Mouse (Mus musculus): ENCODE measurements at regions not wholly inside any gene's neighbourhood (a gene's known extent, or its start where the extent isn't known, plus 50 kb on each side); places are given as distances from the start of the nearest gene placed in this dataset.

DNA sequence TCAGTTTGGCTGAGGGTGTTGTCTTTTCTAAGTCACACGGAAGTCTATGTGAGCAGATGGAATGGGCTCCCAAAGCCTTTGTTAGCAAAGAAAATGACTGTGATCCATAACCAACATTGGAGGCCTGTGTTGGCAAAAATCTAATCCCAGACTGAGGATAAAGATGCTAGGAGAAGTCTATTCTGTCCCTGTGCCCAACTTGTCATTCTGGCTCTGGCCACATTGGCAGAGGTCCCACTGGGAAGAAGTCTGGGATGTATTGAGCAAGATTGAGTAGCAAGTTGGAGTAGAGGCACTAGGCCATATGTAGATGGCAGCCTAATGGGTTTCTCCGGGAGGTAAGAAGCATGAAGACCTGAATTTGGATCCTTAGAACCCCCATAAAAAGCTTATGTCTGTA, 54.1 kb downstream of the Nog start:
- 97% methylated on average over 2 of the region's 2 CpGs for WGBS

GRCm38 (mm10) chr11:89243370-89243769, 58.8 kb downstream of the Nog start:
- Histone ChIP-seq H3K36me3 (no peaks in the 10 kb centered on the region), H3K4me3 (no peak overlapping the region), H3K9me3 (no peaks in the 10 kb centered on the region), H3K9ac (replicated peaks) (no peak overlapping the region), H3K4me1 (no peaks in the 10 kb centered on the region), H3K27ac (replicated peaks) (no peak overlapping the region), H3K27me3 (peaks cover 3% of the 10 kb centered on the region; the same call in 1 of the 2 replicates), H3K4me2 (replicated peaks) (no peak overlapping the region)
- ATAC-seq (ENCODE audit: low FRiP score, low read depth): 0 out of 2 replicates have a peak, but pooled peaks have one; percentile 49
- WGBS: 25% methylated on average over 3 of the region's 3 CpGs

More for the DNA sequence above, 54.1 kb downstream of the Nog start:
- H3K4me1 ChIP-seq: no peaks in the 10 kb centered on the region
- no peak overlapping the region for H3K4me2 ChIP-seq (replicated peaks)
- no peak for ATAC-seq (ENCODE audit: low FRiP score, low read depth)
- no peak overlapping the region for H3K4me3 ChIP-seq
- no peak overlapping the region for H3K9ac ChIP-seq (replicated peaks)
- H3K9me3 ChIP-seq: no peaks in the 10 kb centered on the region
- no peak overlapping the region for H3K27ac ChIP-seq (replicated peaks)
- H3K36me3 ChIP-seq: no peaks in the 10 kb centered on the region
- no peaks in the 10 kb centered on the region for H3K27me3 ChIP-seq

- no peak overlapping the region for H3K4me3 ChIP-seq
- no peak overlapping the region for H3K9ac ChIP-seq (replicated peaks)
- no peak overlapping the region for H3K27ac ChIP-seq (replicated peaks)
- H3K36me3 ChIP-seq: no peaks in the 10 kb centered on the region
- no peak overlapping the region for H3K4me2 ChIP-seq (replicated peaks)
- H3K4me1 ChIP-seq: no peaks in the 10 kb centered on the region
- no peak for ATAC-seq (ENCODE audit: low FRiP score, low read depth)
- H3K27me3 ChIP-seq: peaks cover 3% of the 10 kb centered on the region; the same call in 1 of the 2 replicates
- 67% methylated on average over 2 of the region's 2 CpGs for WGBS
- H3K9me3 ChIP-seq: no peaks in the 10 kb centered on the region
Observed at GRCm38 (mm10) chr11:89242130-89242529, 60.0 kb downstream of the Nog start.

GRCm38 (mm10) chr11:89239891-89240290, 62.2 kb downstream of the Nog start:
- 42% methylated on average over 9 of the region's 9 CpGs for WGBS
- no peak overlapping the region for H3K4me3 ChIP-seq
- H3K9me3 ChIP-seq: no peaks in the 10 kb centered on the region
- H3K36me3 ChIP-seq: no peaks in the 10 kb centered on the region
- H3K4me1 ChIP-seq: no peaks in the 10 kb centered on the region
- no peak for ATAC-seq (ENCODE audit: low FRiP score, low read depth)
- H3K4me2 ChIP-seq (replicated peaks): no peak overlapping the region
- H3K9ac ChIP-seq (replicated peaks): no peak overlapping the region
- H3K27me3 ChIP-seq: peaks cover 3% of the 10 kb centered on the region; the same call in 1 of the 2 replicates
- H3K27ac ChIP-seq (replicated peaks): no peak overlapping the region

DNA sequence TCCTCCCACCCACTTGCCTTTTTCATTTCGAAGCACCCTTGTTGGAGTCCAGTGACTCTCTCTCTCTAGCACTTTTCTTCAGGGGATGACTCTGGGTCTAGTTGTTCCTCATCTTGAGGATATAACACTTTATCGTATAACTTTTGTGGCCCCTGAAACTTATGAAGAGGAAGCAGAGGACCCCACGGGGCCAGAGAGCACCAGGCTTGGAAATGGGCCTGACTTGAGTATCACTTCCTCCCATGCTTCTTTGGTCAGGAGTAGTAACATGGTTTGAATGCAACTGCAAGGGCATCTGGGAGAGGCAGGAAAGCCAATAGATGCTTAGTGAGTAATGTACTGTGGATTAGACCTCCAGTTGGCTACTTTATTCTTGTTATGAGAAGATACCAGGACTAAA, 65.2 kb downstream of the Nog start:
- Histone ChIP-seq H3K4me3 (no peak overlapping the region), H3K9me3 (no peaks in the 10 kb centered on the region), H3K27ac (replicated peaks) (no peak overlapping the region), H3K36me3 (no peaks in the 10 kb centered on the region), H3K9ac (replicated peaks) (no peak overlapping the region), H3K4me2 (replicated peaks) (no peak overlapping the region), H3K27me3 (no peaks in the 10 kb centered on the region), H3K4me1 (no peaks in the 10 kb centered on the region)
- ATAC-seq (ENCODE audit: low FRiP score, low read depth): no peak
- 94% methylated on average over 3 of the region's 3 CpGs for WGBS

GRCm38 (mm10) chr11:89232884-89233480, 69.2 kb downstream of the Nog start:
- H3K27me3 ChIP-seq: no peaks in the 10 kb centered on the region
- H3K9me3 ChIP-seq: no peaks in the 10 kb centered on the region
- no peak overlapping the region for H3K27ac ChIP-seq (replicated peaks)
- H3K4me2 ChIP-seq (replicated peaks): no peak overlapping the region
- no peak for ATAC-seq (ENCODE audit: low FRiP score, low read depth)
- no peak overlapping the region for H3K4me3 ChIP-seq
- H3K9ac ChIP-seq (replicated peaks): no peak overlapping the region
- 70% methylated on average over 9 of the region's 9 CpGs for WGBS
- no peaks in the 10 kb centered on the region for H3K36me3 ChIP-seq
- H3K4me1 ChIP-seq: no peaks in the 10 kb centered on the region

DNA sequence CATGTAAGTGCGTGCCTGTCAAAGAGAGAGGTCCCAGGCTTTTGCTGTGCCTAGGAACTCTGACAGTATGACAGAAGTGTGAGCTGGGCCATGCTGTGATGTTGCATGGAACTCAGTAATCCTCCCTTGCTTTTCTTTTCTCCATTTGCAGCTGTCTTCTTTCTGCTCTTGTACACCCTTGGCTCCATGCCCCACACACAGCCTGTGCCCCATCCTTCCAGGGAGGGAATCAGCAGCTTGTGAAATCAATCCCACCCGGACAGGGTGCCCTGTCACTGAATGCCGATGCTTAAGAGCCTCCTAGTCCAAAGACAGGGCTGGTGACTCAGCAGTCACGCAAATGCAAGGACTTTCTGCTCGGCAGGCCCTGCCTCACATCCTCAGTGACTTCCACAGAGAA, 72.4 kb downstream of the Nog start:
- no peaks in the 10 kb centered on the region for H3K36me3 ChIP-seq
- ATAC-seq (ENCODE audit: low FRiP score, low read depth): no peak
- 67% methylated on average over 5 of the region's 5 CpGs for WGBS
- H3K27ac ChIP-seq (replicated peaks): no peak overlapping the region
- 0 out of 2 replicates have a peak, but pooled peaks cover 3% of the 10 kb centered on the region for H3K27me3 ChIP-seq
- no peaks in the 10 kb centered on the region for H3K9me3 ChIP-seq
- no peak overlapping the region for H3K4me2 ChIP-seq (replicated peaks)
- H3K4me3 ChIP-seq: no peak overlapping the region
- no peaks in the 10 kb centered on the region for H3K4me1 ChIP-seq
- H3K9ac ChIP-seq (replicated peaks): no peak overlapping the region

DNA sequence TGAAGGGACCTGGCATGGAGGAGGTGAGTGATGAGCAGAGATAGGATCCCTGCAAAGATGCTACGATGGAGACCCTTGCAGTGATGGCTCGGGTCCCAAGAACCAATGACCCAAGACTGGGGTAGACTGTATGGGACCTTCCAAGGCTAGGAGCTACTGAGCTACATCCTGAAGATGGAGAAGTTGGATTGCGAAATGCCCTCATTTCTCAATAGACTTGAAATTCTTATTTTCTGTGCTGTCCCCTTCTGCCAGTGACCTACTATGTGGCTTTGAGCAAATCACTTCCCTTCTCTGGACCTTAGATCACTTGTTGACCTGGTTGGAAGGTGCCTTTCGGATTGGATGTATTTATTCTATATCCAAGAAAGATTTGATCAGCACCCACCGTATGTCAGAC, 88.9 kb downstream of the Nog start:
- Histone ChIP-seq H3K9me3 (no peaks in the 10 kb centered on the region), H3K27me3 (0 out of 2 replicates have a peak, but pooled peaks cover 5% of the 10 kb centered on the region), H3K4me2 (replicated peaks) (no peak overlapping the region), H3K4me1 (peaks cover 9% of the 10 kb centered on the region), H3K27ac (replicated peaks) (no peak overlapping the region), H3K4me3 (no peak overlapping the region), H3K36me3 (no peaks in the 10 kb centered on the region), H3K9ac (replicated peaks) (no peak overlapping the region)
- WGBS: 92% methylated on average over 5 of the region's 5 CpGs
- ATAC-seq (ENCODE audit: low FRiP score, low read depth): no peak

DNA sequence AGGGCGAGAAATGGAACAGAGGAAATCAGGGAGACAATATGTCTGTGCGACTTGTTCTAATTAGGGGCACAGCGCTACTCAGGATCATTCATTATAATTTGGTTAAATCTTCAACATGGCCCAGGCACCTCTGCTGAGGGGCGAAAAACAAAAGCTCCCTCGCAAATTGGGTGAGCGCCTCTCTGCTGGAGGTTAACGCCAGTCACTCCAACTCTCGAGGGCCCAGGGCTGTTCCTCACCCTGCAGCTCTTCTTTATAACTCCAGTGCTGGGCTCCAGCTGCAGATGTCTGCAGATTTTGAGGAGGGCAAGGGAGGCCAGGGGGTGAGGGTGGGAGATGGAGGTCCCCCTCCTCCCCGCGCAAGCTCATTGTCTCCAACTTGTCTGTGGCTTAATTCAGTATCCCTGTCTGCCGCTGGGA, 92.6 kb downstream of the Nog start:
- Histone ChIP-seq H3K27ac (replicated peaks) (peak overlapping the region; percentile 30; the same call in 1 of the 2 replicates), H3K36me3 (no peaks in the 10 kb centered on the region), H3K4me2 (replicated peaks) (peak overlapping the region; percentile 28), H3K27me3 (0 out of 2 replicates have a peak, but pooled peaks cover 5% of the 10 kb centered on the region), H3K9me3 (no peaks in the 10 kb centered on the region), H3K4me1 (peaks cover 13% of the 10 kb centered on the region), H3K9ac (replicated peaks) (no peak overlapping the region), H3K4me3 (no peak overlapping the region)
- ATAC-seq (ENCODE audit: low FRiP score, low read depth): peak; percentile 62
- WGBS: 21% methylated on average over 11 of the region's 11 CpGs

DNA sequence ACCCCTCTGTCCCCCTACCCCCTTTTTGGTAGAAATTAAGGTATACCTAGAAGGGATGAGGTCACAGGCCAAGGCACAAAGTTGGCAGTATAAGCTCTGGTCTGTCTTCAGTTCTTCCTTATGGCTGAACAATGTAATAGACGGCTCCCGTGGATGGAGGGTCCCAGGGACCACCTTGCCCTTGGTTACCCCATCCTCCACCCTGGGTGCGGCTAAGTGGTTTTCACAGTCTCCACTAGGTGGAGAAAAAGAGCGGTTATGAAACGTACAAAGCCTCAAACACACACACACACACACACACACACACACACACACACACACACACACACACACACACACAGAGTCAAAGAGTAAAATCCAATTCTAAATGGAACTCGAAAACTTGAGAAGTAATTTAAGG, 93.1 kb downstream of the Nog start:
- no peak overlapping the region for H3K9ac ChIP-seq (replicated peaks)
- H3K27me3 ChIP-seq: 0 out of 2 replicates have a peak, but pooled peaks cover 5% of the 10 kb centered on the region
- no peak overlapping the region for H3K4me3 ChIP-seq
- no peak overlapping the region for H3K27ac ChIP-seq (replicated peaks)
- no peaks in the 10 kb centered on the region for H3K9me3 ChIP-seq
- no peak overlapping the region for H3K4me2 ChIP-seq (replicated peaks)
- WGBS: 35% methylated on average over 6 of the region's 6 CpGs
- H3K36me3 ChIP-seq: no peaks in the 10 kb centered on the region
- ATAC-seq (ENCODE audit: low FRiP score, low read depth): no peak
- peaks cover 13% of the 10 kb centered on the region for H3K4me1 ChIP-seq

- ATAC-seq (ENCODE audit: low FRiP score, low read depth): no peak
- 25% methylated on average over 3 of the region's 3 CpGs for WGBS
Observed at GRCm38 (mm10) chr11:89206788-89207187, 95.3 kb downstream of the Nog start.

GRCm38 (mm10) chr11:89204948-89205545, 97.1 kb downstream of the Nog start:
- 0 out of 2 replicates have a peak, but pooled peaks cover 3% of the 10 kb centered on the region for H3K27me3 ChIP-seq
- WGBS: 67% methylated on average over 6 of the region's 7 CpGs
- no peak overlapping the region for H3K9ac ChIP-seq (replicated peaks)
- no peak overlapping the region for H3K4me2 ChIP-seq (replicated peaks)
- no peak for ATAC-seq (ENCODE audit: low FRiP score, low read depth)
- H3K36me3 ChIP-seq: no peaks in the 10 kb centered on the region
- H3K4me3 ChIP-seq: no peak overlapping the region
- no peak overlapping the region for H3K27ac ChIP-seq (replicated peaks)
- no peaks in the 10 kb centered on the region for H3K9me3 ChIP-seq
- peaks cover 11% of the 10 kb centered on the region for H3K4me1 ChIP-seq

More at GRCm38 (mm10) chr11:89206788-89207187, 95.3 kb downstream of the Nog start:
- H3K9ac ChIP-seq (replicated peaks): no peak overlapping the region
- no peak overlapping the region for H3K4me3 ChIP-seq
- no peak overlapping the region for H3K27ac ChIP-seq (replicated peaks)
- peaks cover 13% of the 10 kb centered on the region for H3K4me1 ChIP-seq
- H3K9me3 ChIP-seq: no peaks in the 10 kb centered on the region
- H3K36me3 ChIP-seq: no peaks in the 10 kb centered on the region
- no peak overlapping the region for H3K4me2 ChIP-seq (replicated peaks)
- H3K27me3 ChIP-seq: 0 out of 2 replicates have a peak, but pooled peaks cover 8% of the 10 kb centered on the region

Measured in midbrain, embryonic 12.5 days (tissue).